Mouse (Mus musculus) kidney, embryonic 15.5 days (tissue): ENCODE measurements around the gene Npcd. TPM values are rescaled to one million over a fixed set of nuclear protein-coding genes. Genes with fewer than 3 reads are reported as not detected.
A peak's percentile ranks its signal among the peaks of the same experiment; 100 is the strongest.

Source experiments
- ATAC-seq: fragments of 200-750 bp; cut with Nextera tagmentation; replicated peaks from 2 replicates; pipeline ENCODE4 v1.8.0; 2017; ENCODE audit warnings: moderate TSS enrichment; ENCODE audit not compliant: low FRiP score
- H3K27ac ChIP-seq: fragments of 300-500 bp; sonication (generic); 2 replicates; pipeline ENCODE4 v1.5.1; 2015; ENCODE audit warnings: mild to moderate bottlenecking, inconsistent platforms
- H3K27me3 ChIP-seq: fragments of 300-500 bp; sonication (generic); 2 replicates; pipeline ENCODE4 v1.6.1; 2015; ENCODE audit warnings: inconsistent platforms
- H3K36me3 ChIP-seq: fragments of 300-500 bp; sonication (generic); 2 replicates; pipeline ENCODE4 v1.6.1; 2015; ENCODE audit warnings: inconsistent platforms
- H3K4me1 ChIP-seq: fragments of 300-500 bp; sonication (generic); 2 replicates; pipeline ENCODE4 v1.6.1; 2015; ENCODE audit warnings: inconsistent platforms
- H3K4me2 ChIP-seq: fragments of 300-500 bp; sonication (generic); 2 replicates; pipeline ENCODE4 v1.6.1; 2015; ENCODE audit warnings: moderate library complexity, mild to moderate bottlenecking, inconsistent platforms
- H3K4me3 ChIP-seq: fragments of 300-500 bp; sonication (generic); replicated peaks from 2 replicates; pipeline ENCODE4 v1.5.1; 2015; ENCODE audit warnings: mild to moderate bottlenecking, inconsistent platforms
- H3K9ac ChIP-seq: fragments of 300-500 bp; sonication (generic); 2 replicates; pipeline ENCODE4 v1.6.1; 2015; ENCODE audit warnings: mild to moderate bottlenecking, inconsistent platforms
- H3K9me3 ChIP-seq: fragments of 300-500 bp; sonication (generic); replicated peaks from 2 replicates; pipeline ENCODE4 v1.6.1; 2016; ENCODE audit warnings: inconsistent platforms
- WGBS: fragments of 180-500 bp; shearing (Covaris S2); methylation state at CpG from one replicate; pipeline ENCODE4 v1.1.7; 2015; ENCODE audit warnings: mixed read lengths; 5-methylcytosine and 5-hydroxymethylcytosine counted together
- polyA plus RNA-seq: library from polyadenylated mRNA; unstranded; fragments of >200 nt; fragmentation: Nextera tagmentation; extraction: Ambion mirVana; gene quantifications from 2 replicates; pipeline ENCODE4 v1.2.1, GENCODE M21; 2015

Gene Npcd
- polyA plus RNA-seq, 1 experiment from 2014 or later, result not detected

- no peak overlapping the region for H3K9ac ChIP-seq
- no peaks in the 10 kb centered on the region for H3K27me3 ChIP-seq
- no peak for ATAC-seq
- 89% methylated on average over 5 of the region's 5 CpGs for WGBS
- no peak overlapping the region for H3K27ac ChIP-seq
- H3K9me3 ChIP-seq, result no peaks in the 10 kb centered on the region
- no peaks in the 10 kb centered on the region for H3K4me1 ChIP-seq
- H3K4me3 ChIP-seq, result no peak overlapping the region
- H3K4me2 ChIP-seq, result no peak overlapping the region
- H3K36me3 ChIP-seq, result no peaks in the 10 kb centered on the region
These were observed 24.9 kb upstream of the Npcd start for GRCm38 (mm10) chr15:79858979-79859378.

- Histone ChIP-seq H3K27me3 (no peaks in the 10 kb centered on the region), H3K36me3 (no peaks in the 10 kb centered on the region), H3K9ac (no peak overlapping the region), H3K4me2 (no peak overlapping the region), H3K4me1 (peaks cover 12% of the 10 kb centered on the region), H3K9me3 (no peaks in the 10 kb centered on the region), H3K27ac (no peak overlapping the region), H3K4me3 (no peak overlapping the region)
- ATAC-seq, result no peak
- 97% methylated on average over 2 of the region's 2 CpGs for WGBS
These were observed 16.1 kb upstream of the Npcd start for GRCm38 (mm10) chr15:79850143-79850542.

- H3K4me3 ChIP-seq, result no peak overlapping the region
- 0 out of 2 replicates have a peak overlapping the region, but pooled peaks have one; percentile 11 for H3K27ac ChIP-seq
- no peak overlapping the region for H3K9ac ChIP-seq
- ATAC-seq, result peak; percentile 58; the same call in 1 of the 2 replicates
- H3K36me3 ChIP-seq, result no peaks in the 10 kb centered on the region
- H3K27me3 ChIP-seq, result no peaks in the 10 kb centered on the region
- H3K9me3 ChIP-seq, result no peaks in the 10 kb centered on the region
- H3K4me1 ChIP-seq, result peaks cover 12% of the 10 kb centered on the region
- H3K4me2 ChIP-seq, result no peak overlapping the region
- WGBS, result 30% methylated on average over 5 of the region's 5 CpGs
These were observed 13.1 kb upstream of the Npcd start for GRCm38 (mm10) chr15:79847100-79847499.

- Histone ChIP-seq H3K36me3 (no peaks in the 10 kb centered on the region), H3K4me2 (no peak overlapping the region), H3K9me3 (no peaks in the 10 kb centered on the region), H3K27me3 (no peaks in the 10 kb centered on the region), H3K9ac (no peak overlapping the region), H3K4me1 (peaks cover 12% of the 10 kb centered on the region), H3K4me3 (no peak overlapping the region), H3K27ac (no peak overlapping the region)
- 50% methylated on average over 4 of the region's 4 CpGs for WGBS
- ATAC-seq, result no peak
These were observed 11.9 kb upstream of the Npcd start for GRCm38 (mm10) chr15:79845986-79846385.

GRCm38 (mm10) chr15:79842985-79843384 lies 8.9 kb upstream of the Npcd start:
- Histone ChIP-seq H3K27ac (no peak overlapping the region), H3K9me3 (no peaks in the 10 kb centered on the region), H3K4me1 (peaks cover 12% of the 10 kb centered on the region), H3K4me3 (no peak overlapping the region), H3K36me3 (no peaks in the 10 kb centered on the region), H3K9ac (no peak overlapping the region), H3K27me3 (no peaks in the 10 kb centered on the region), H3K4me2 (no peak overlapping the region)
- 85% methylated on average over 3 of the region's 3 CpGs for WGBS
- no peak for ATAC-seq

- H3K4me1 ChIP-seq, result peaks cover 2% of the 10 kb centered on the region
- H3K36me3 ChIP-seq, result no peaks in the 10 kb centered on the region
- ATAC-seq, result no peak
- no peak overlapping the region for H3K9ac ChIP-seq
- H3K4me3 ChIP-seq, result no peak overlapping the region
- 42% methylated on average over 2 of the region's 2 CpGs for WGBS
- no peaks in the 10 kb centered on the region for H3K27me3 ChIP-seq
- H3K4me2 ChIP-seq, result no peak overlapping the region
- H3K9me3 ChIP-seq, result no peaks in the 10 kb centered on the region
- H3K27ac ChIP-seq, result no peak overlapping the region
These were observed 6.2 kb upstream of the Npcd start for GRCm38 (mm10) chr15:79840281-79840680.

- Histone ChIP-seq H3K4me1 (peaks cover 44% of the 10 kb centered on the region), H3K27ac (peak overlapping the region; percentile 93), H3K9me3 (no peaks in the 10 kb centered on the region), H3K4me3 (peak overlapping the region; percentile 86), H3K4me2 (peak overlapping the region; percentile 90), H3K36me3 (peaks cover 8% of the 10 kb centered on the region), H3K27me3 (no peaks in the 10 kb centered on the region), H3K9ac (0 out of 2 replicates have a peak overlapping the region, but pooled peaks have one; percentile 27)
- ATAC-seq, result no peak; the same call in 1 of the 2 replicates
- WGBS, result 59% methylated on average over 9 of the region's 9 CpGs
These were observed 834 bp upstream of the Npcd start for GRCm38 (mm10) chr15:79834881-79835260.

- Histone ChIP-seq H3K9ac (peak overlapping the region; percentile 83), H3K4me3 (peak overlapping the region; percentile 86), H3K27ac (peak overlapping the region; percentile 96), H3K36me3 (peaks cover 14% of the 10 kb centered on the region), H3K9me3 (no peaks in the 10 kb centered on the region), H3K4me2 (peak overlapping the region; percentile 90), H3K27me3 (no peaks in the 10 kb centered on the region), H3K4me1 (peaks cover 58% of the 10 kb centered on the region)
- ATAC-seq, result no peak; the same call in 1 of the 2 replicates
- under 1% methylated on average over 40 of the region's 41 CpGs for WGBS
These were observed 586 bp downstream of the Npcd start for GRCm38 (mm10) chr15:79833251-79834050.

- peak overlapping the region; percentile 90 for H3K4me2 ChIP-seq
- H3K4me1 ChIP-seq, result peaks cover 68% of the 10 kb centered on the region
- peaks cover 25% of the 10 kb centered on the region for H3K36me3 ChIP-seq
- no peak for ATAC-seq
- no peaks in the 10 kb centered on the region for H3K27me3 ChIP-seq
- 34% methylated on average over 18 of the region's 18 CpGs for WGBS
- H3K9ac ChIP-seq, result peak overlapping the region; percentile 83
- H3K4me3 ChIP-seq, result peak overlapping the region; percentile 86
- H3K9me3 ChIP-seq, result no peaks in the 10 kb centered on the region
- H3K27ac ChIP-seq, result peak overlapping the region; percentile 96
These were observed 1.8 kb downstream of the Npcd start for GRCm38 (mm10) chr15:79832064-79832900.

- Histone ChIP-seq H3K4me1 (peaks cover 84% of the 10 kb centered on the region), H3K9me3 (no peaks in the 10 kb centered on the region), H3K9ac (no peak overlapping the region), H3K27ac (no peak overlapping the region), H3K27me3 (no peaks in the 10 kb centered on the region), H3K36me3 (peaks cover 37% of the 10 kb centered on the region), H3K4me2 (no peak overlapping the region), H3K4me3 (no peak overlapping the region)
- no peak for ATAC-seq
- WGBS, result 14% methylated on average over 4 of the region's 4 CpGs
These were observed 3.6 kb downstream of the Npcd start for GRCm38 (mm10) chr15:79830388-79830787.

- WGBS, result 65% methylated on average over 5 of the region's 5 CpGs
- Histone ChIP-seq H3K4me3 (no peak overlapping the region), H3K36me3 (peaks cover 38% of the 10 kb centered on the region), H3K4me1 (peaks cover 82% of the 10 kb centered on the region), H3K9ac (no peak overlapping the region), H3K4me2 (no peak overlapping the region; the same call in 1 of the 2 replicates), H3K27me3 (no peaks in the 10 kb centered on the region), H3K27ac (peak overlapping the region; percentile 51; the same call in 1 of the 2 replicates), H3K9me3 (no peaks in the 10 kb centered on the region)
- no peak for ATAC-seq
These were observed 4.6 kb downstream of the Npcd start for GRCm38 (mm10) chr15:79829431-79829830.
